Comparison of ENCODE assay signal across 8 mouse cellular contexts in the genomic region with DNA sequence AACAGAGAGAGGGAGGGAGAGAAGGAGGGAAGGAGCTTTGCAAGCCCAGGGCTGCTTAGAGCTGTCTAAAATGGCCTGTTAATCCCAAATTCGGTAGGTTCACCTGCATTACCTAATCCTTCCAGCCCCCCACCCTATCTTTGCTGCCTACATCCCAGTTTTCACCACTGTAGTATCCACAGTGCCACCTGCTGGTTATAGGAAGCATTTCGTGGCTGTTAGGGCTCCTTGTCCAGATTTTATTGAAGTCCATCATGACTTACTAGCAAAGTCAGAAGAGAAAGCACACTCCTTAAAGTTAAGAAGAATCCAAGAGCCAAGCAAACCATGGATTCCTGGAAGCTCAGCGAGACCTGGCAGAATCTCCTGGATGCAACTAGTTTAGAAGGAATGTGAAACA.
DNase-seq lines count a peak whose midpoint lies in the region; ATAC-seq and TF ChIP-seq lines count a peak whose summit lies in the region.

No protein-coding gene starts in this region.

- no peak overlapping the region for H3K9ac ChIP-seq in forebrain, embryonic 16.5 days (replicated peaks; ENCODE audit: low read depth, low read length)

- no peak overlapping the region for H3K4me2 ChIP-seq in forebrain, embryonic 16.5 days (ENCODE audit: low read length)

- WGBS in forebrain, embryonic 10.5 days: 9% methylated on average over 3 of the region's 3 CpGs
- WGBS in forebrain, embryonic 16.5 days: 23% methylated on average over 3 of the region's 3 CpGs
- 18% methylated on average over 3 of the region's 3 CpGs for WGBS in small intestine, adult 2 months

- TF ChIP-seq POLR2A in small intestine, adult 2 months (IDR thresholded peaks at IDR 0.05; ENCODE audit: low read depth, low read length): no peak

- no peak for ATAC-seq in forebrain, embryonic 16.5 days

- no peaks in the 10 kb centered on the region for H3K36me3 ChIP-seq in forebrain, embryonic 10.5 days (replicated peaks)
- H3K36me3 ChIP-seq in forebrain, embryonic 16.5 days (ENCODE audit: control insufficient read depth, insufficient read depth): no peaks in the 10 kb centered on the region
- H3K36me3 ChIP-seq in small intestine, adult 2 months (ENCODE audit: control insufficient read depth, insufficient read depth, low read length): no peaks in the 10 kb centered on the region

- H3K4me1 ChIP-seq in forebrain, embryonic 10.5 days: peaks cover 14% of the 10 kb centered on the region
- no peaks in the 10 kb centered on the region for H3K4me1 ChIP-seq in forebrain, embryonic 16.5 days (replicated peaks; ENCODE audit: control insufficient read depth, insufficient read depth, low read length)
- H3K4me1 ChIP-seq in small intestine, adult 2 months (ENCODE audit: control insufficient read depth, insufficient read depth, insufficient read length, low read length): peaks cover 6% of the 10 kb centered on the region; the same call in 1 of the 2 replicates

- peak; percentile 53 for DNase-seq in forebrain, embryonic 10.5 days (ENCODE audit: extremely low spot score, low spot score)
- DNase-seq in 3T3-L1 (ENCODE audit: low read depth, low spot score): peak; percentile 70
- peak; percentile 61 for DNase-seq in adrenal gland, postnatal 10 days
- peak; percentile 31 to 66 for DNase-seq in frontal cortex, postnatal 36 days (ENCODE audit: low spot score in 2 of 2)
- DNase-seq in kidney, postnatal 25 days: peak; percentile 46 to 71
- DNase-seq in lung, adult 18-20 months: peak; percentile 43 to 58

- H3K27me3 ChIP-seq in forebrain, embryonic 10.5 days (ENCODE audit: poor library complexity, severe bottlenecking): peaks cover 7% of the 10 kb centered on the region; the same call in 1 of the 2 replicates
- H3K27me3 ChIP-seq in forebrain, embryonic 16.5 days (replicated peaks; ENCODE audit: control insufficient read depth, insufficient read depth, low read length): 0 out of 2 replicates have a peak, but pooled peaks cover 2% of the 10 kb centered on the region
- no peaks in the 10 kb centered on the region for H3K27me3 ChIP-seq in small intestine, adult 2 months (ENCODE audit: control insufficient read depth, insufficient read depth, low read length)

- no peak overlapping the region for H3K27ac ChIP-seq in forebrain, embryonic 10.5 days
- H3K27ac ChIP-seq in forebrain, embryonic 16.5 days (ENCODE audit: low read length): no peak overlapping the region
- no peak overlapping the region for H3K27ac ChIP-seq in small intestine, adult 2 months (ENCODE audit: insufficient read depth, low read depth, low read length)

- peak; percentile 62; the same call in 1 of the 2 replicates for TF ChIP-seq CTCF in small intestine, adult 2 months (IDR thresholded peaks at IDR 0.05; ENCODE audit: extremely low read depth, insufficient read length, insufficient replicate concordance, low read depth, low read length)

- no peaks in the 10 kb centered on the region for H3K9me3 ChIP-seq in forebrain, embryonic 10.5 days
- H3K9me3 ChIP-seq in forebrain, embryonic 16.5 days (ENCODE audit: control insufficient read depth, low read length): no peaks in the 10 kb centered on the region

- H3K4me3 ChIP-seq in forebrain, embryonic 10.5 days: no peak overlapping the region
- H3K4me3 ChIP-seq in forebrain, embryonic 16.5 days (replicated peaks; ENCODE audit: low read length): no peak overlapping the region
- no peak overlapping the region for H3K4me3 ChIP-seq in small intestine, adult 2 months (ENCODE audit: low read depth, low read length)
